Mouse (Mus musculus) heart, embryonic 16.5 days (tissue): ENCODE data around the gene Wrap73. TPM values are rescaled to one million over a fixed set of nuclear protein-coding genes. Genes with fewer than 3 reads are reported as not detected.

Source experiments
- ATAC-seq: fragments of 200-750 bp; cut with Nextera tagmentation; replicated peaks from 2 replicates; pipeline ENCODE4 v1.8.0; 2017; ENCODE audit warnings: moderate number of reproducible peaks; ENCODE audit not compliant: insufficient read depth, low FRiP score; ENCODE audit errors: extremely low read depth
- H3K27ac ChIP-seq: fragments of 300-500 bp; sonication (generic); 2 replicates; pipeline ENCODE4 v1.5.1; 2014; ENCODE audit warnings: mild to moderate bottlenecking, low read length, control low read depth, moderate library complexity
- H3K27me3 ChIP-seq: fragments of 300-500 bp; sonication (generic); 2 replicates; pipeline ENCODE4 v1.6.1; 2014; ENCODE audit warnings: low read length, mixed read lengths; ENCODE audit not compliant: control insufficient read depth, insufficient read depth
- H3K36me3 ChIP-seq: fragments of 300-500 bp; sonication (generic); 2 replicates; pipeline ENCODE4 v1.6.1; 2014; ENCODE audit not compliant: control insufficient read depth, insufficient read depth
- H3K4me1 ChIP-seq: fragments of 300-500 bp; sonication (generic); 2 replicates; pipeline ENCODE4 v1.6.1; 2014; ENCODE audit warnings: low read length, mixed read lengths; ENCODE audit not compliant: control insufficient read depth, insufficient read depth
- H3K4me2 ChIP-seq: fragments of 300-500 bp; sonication (generic); 2 replicates; pipeline ENCODE4 v1.6.1; 2014; ENCODE audit warnings: low read depth, mild to moderate bottlenecking, control low read depth, low read length
- H3K4me3 ChIP-seq: fragments of 300-500 bp; sonication (generic); 2 replicates; pipeline ENCODE4 v1.5.1; 2014; ENCODE audit warnings: mild to moderate bottlenecking, control low read depth, low read length
- H3K9ac ChIP-seq: fragments of 300-500 bp; sonication (generic); 2 replicates; pipeline ENCODE4 v1.6.1; 2014; ENCODE audit warnings: low read length, control low read depth
- H3K9me3 ChIP-seq: fragments of 300-500 bp; sonication (generic); replicated peaks from 2 replicates; pipeline ENCODE4 v1.6.1; 2016; ENCODE audit warnings: low read length; ENCODE audit not compliant: control insufficient read depth
- WGBS: fragments of 180-500 bp; shearing (Covaris S2); extraction: QIAGEN DNeasy Blood & Tissue Kit; methylation state at CpG from one replicate; pipeline ENCODE4 v1.1.7; 2014; 5-methylcytosine and 5-hydroxymethylcytosine counted together
- polyA plus RNA-seq: library from polyadenylated mRNA; unstranded; fragments of >200 nt; fragmentation: Nextera tagmentation; extraction: Ambion mirVana; gene quantifications from 2 replicates; pipeline ENCODE4 v1.2.1, GENCODE M21; 2015

Wrap73 gene
- polyA plus RNA-seq, 1 experiment from 2014 or later: 23.5 TPM

DNA sequence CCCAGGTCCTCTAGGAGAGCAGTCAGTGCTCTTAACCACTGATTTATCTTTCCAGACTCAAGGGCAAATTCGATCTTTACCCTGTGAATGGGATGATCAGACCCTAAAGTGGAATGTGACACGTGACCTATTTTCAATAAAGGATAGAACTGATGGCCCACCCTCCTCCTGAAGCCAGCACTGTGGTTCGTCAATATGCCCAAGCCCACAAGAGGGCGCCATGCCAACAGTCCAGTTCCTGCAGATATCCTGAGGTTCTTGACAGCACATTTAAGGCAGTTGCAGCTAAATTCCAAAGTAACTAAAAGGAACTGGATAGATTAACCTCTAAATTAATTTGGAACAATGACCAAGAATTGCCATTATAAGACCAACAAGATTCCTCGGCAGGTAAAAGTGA lies 24.9 kb downstream of the Wrap73 start:
- H3K27ac ChIP-seq: no peak overlapping the region
- no peaks in the 10 kb centered on the region for H3K36me3 ChIP-seq
- whole genome bisulfite sequencing: 21% methylated on average over 5 of the region's 5 CpGs
- peaks cover 35% of the 10 kb centered on the region for H3K27me3 ChIP-seq
- H3K4me2 ChIP-seq: no peak overlapping the region
- H3K9ac ChIP-seq: no peak overlapping the region
- H3K4me1 ChIP-seq: peaks cover 13% of the 10 kb centered on the region
- no peaks in the 10 kb centered on the region for H3K9me3 ChIP-seq
- ATAC-seq: no peak
- no peak overlapping the region for H3K4me3 ChIP-seq

DNA sequence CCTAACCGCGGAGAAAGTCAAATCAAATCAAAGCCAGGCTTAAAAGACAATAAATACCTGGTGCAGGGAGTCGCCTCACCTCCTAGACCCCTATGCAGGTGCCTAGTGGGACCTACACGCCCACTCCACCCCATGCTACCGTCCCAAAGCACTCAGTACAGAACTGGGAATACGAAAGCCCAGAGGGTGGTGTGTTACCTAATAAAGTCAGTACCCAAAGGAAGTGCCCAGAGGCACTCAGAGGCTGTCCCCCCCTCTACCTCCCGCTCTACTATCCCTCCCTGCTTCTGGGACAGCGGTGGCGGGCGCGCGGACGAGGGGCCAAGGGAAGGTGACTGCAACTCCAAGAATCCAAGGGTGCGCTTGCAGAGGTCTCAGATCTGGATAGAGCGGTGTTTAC lies 27.8 kb downstream of the Wrap73 start:
- no peak for ATAC-seq
- 2% methylated on average over 15 of the region's 15 CpGs for WGBS

DNA sequence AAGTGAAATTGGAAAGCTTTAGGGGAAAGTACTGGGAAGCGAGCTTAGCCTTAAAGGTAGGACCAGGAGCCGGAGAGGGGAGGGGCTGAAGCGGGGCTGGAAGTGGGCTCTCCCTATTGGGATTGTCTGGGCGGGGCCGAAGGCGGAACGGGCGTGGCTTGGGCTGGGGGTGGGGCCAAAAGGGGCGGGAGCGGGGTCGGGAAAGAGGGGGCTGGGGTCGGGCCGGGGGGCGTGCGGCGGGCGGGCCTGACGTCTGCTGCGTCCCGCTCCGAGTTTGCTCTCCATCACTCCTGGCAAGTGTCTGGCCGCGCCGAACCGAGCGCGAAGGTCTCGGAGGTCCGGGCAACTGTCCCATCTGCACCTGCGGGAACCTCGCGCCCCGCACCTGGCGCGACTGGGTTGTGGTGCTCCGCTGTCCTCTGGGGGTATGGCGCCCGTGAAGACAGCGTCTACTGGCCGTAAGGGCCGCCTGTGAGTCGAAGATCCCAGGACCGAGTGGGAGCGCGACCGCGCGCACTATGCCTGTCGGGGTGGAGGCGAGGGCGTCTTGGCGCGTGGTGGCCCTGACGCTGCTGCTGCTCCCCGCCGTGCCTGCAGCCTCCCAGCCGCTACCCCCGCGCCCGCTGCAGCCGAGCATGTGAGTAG lies 28.5 kb downstream of the Wrap73 start, which contains the start of gene Megf6:
Megf6 (plus strand) TSS at position 225 of the 645 bp plus-strand sequence.
- Histone ChIP-seq H3K4me2 (peak within 1 kb of the TSS; percentile 76), H3K27me3 (peaks cover 49% of the 10 kb centered on the region), H3K4me1 (peaks cover 13% of the 10 kb centered on the region), H3K27ac (no peak within 1 kb of the TSS), H3K9me3 (no peaks in the 10 kb centered on the region), H3K9ac (peak within 1 kb of the TSS; percentile 52), H3K4me3 (peak within 1 kb of the TSS; percentile 56), H3K36me3 (no peaks in the 10 kb centered on the region)
- WGBS: under 1% methylated on average over 49 of the region's 61 CpGs
- peak; percentile 57 for ATAC-seq

More for the DNA sequence above, 27.8 kb downstream of the Wrap73 start:
- Histone ChIP-seq H3K27ac (no peak overlapping the region), H3K4me3 (peak overlapping the region; percentile 56), H3K36me3 (no peaks in the 10 kb centered on the region), H3K27me3 (peaks cover 49% of the 10 kb centered on the region), H3K4me1 (peaks cover 13% of the 10 kb centered on the region), H3K9me3 (no peaks in the 10 kb centered on the region), H3K4me2 (peak overlapping the region; percentile 76), H3K9ac (peak overlapping the region; percentile 37; the same call in 1 of the 2 replicates)

DNA sequence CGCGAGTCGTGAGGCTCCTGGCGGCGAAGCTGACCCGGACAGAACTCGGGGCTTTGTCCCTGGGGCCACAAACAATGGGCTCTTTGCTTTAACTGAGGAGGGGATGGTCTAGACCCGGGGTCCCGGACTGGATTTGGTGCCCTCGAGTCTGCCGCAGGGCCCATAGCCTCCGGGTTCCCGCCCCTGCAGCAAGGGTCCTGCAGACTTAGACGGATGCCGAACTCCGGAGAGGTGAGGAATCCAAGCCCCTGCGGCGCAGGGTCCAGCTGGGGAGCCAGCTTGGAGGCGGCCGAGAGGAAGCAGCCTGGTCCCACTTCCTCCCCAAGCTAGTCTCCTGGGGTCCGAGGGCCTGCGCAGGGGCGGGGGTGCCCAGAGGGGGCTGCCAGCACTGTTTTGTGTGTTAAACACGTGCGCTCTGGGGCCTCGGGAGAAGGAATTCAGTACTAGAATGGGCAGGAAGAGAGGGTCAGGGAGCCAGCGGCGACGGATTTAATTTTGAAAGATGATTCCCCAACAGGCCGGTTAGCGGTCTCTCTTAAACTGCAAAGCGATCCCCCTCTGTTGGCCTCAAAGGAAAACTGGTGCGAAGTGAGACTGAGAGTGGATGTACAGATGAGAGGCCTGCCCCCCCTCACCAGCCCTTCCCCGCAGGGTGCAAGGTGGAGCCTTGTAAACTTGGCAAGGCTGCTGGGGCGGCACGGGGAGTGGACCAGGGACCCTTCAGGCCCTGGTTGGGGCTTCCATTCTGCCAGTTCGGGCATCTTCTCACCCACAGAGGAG lies 29.2 kb downstream of the Wrap73 start:
- peaks cover 49% of the 10 kb centered on the region for H3K27me3 ChIP-seq
- no peaks in the 10 kb centered on the region for H3K9me3 ChIP-seq
- H3K27ac ChIP-seq: no peak overlapping the region
- no peak; the same call in 1 of the 2 replicates for ATAC-seq
- H3K4me2 ChIP-seq: peak overlapping the region; percentile 76
- peak overlapping the region; percentile 56 for H3K4me3 ChIP-seq
- peak overlapping the region; percentile 52 for H3K9ac ChIP-seq
- H3K36me3 ChIP-seq: no peaks in the 10 kb centered on the region
- peaks cover 13% of the 10 kb centered on the region for H3K4me1 ChIP-seq
- 2% methylated on average over 37 of the region's 37 CpGs for WGBS

DNA sequence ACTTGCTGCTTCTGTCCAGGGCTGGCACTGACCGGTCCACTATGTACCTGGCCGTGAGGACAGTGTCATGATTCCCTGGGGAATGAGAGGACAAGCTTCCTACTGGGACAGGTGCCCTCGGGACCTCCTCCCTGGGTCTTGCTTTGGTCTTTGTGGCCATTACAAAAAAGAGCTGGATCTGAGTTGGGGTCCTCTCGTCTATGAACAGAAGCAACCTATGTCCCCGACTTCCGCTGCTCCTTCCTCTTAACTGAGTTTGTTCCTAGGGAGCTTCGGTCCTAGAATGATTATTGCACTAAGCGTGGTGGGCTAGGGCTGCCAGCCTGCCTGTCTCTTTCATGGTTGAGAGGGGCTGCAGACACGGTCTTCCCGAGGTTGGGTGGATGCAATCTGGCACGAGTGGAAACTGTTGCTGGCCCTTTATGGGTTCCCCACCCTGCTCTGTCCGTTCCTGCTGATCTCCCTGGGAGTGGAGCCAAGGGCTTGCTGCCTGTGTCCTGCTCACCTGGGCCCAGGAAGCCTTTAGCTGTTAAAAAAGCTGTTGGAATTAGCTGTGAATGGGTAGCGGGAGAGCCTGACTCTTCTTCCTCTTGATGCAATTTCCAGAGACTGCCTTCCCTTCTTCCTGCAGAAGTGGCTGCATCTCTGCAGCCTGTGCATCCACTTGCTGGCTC lies 29.9 kb downstream of the Wrap73 start:
- 32% methylated on average over 13 of the region's 13 CpGs for WGBS
- Histone ChIP-seq H3K4me3 (peak overlapping the region; percentile 56), H3K27ac (no peak overlapping the region), H3K9me3 (no peaks in the 10 kb centered on the region), H3K4me2 (peak overlapping the region; percentile 76), H3K36me3 (no peaks in the 10 kb centered on the region), H3K27me3 (peaks cover 49% of the 10 kb centered on the region), H3K9ac (peak overlapping the region; percentile 52), H3K4me1 (peaks cover 13% of the 10 kb centered on the region)
- no peak for ATAC-seq

DNA sequence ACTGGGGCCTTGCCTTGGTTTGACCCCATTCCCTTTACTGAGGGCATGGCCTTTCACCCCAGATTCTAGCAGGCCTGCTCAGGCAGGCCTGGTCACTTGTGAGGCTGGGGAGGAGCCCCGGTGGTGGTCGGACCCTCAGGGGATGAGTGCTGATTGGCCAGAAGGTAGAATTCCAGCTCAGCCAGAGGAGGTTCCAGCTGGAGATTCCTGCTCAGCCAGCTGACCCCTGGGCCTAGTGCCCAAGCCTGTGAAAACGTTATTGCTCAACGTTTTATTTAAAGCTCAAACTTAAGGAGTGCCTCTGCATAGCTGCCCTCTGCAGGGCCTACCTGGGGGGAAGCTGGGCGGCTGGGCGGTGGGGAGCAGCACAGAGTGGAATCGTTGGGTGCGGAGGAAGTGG lies 35.1 kb downstream of the Wrap73 start:
- Histone ChIP-seq H3K9me3 (no peaks in the 10 kb centered on the region), H3K4me2 (no peak overlapping the region), H3K9ac (no peak overlapping the region), H3K27ac (no peak overlapping the region), H3K4me1 (no peaks in the 10 kb centered on the region), H3K27me3 (peaks cover 12% of the 10 kb centered on the region), H3K36me3 (no peaks in the 10 kb centered on the region), H3K4me3 (no peak overlapping the region)
- peak; percentile 38; the same call in 1 of the 2 replicates for ATAC-seq
- whole genome bisulfite sequencing: 50% methylated on average over 8 of the region's 8 CpGs

DNA sequence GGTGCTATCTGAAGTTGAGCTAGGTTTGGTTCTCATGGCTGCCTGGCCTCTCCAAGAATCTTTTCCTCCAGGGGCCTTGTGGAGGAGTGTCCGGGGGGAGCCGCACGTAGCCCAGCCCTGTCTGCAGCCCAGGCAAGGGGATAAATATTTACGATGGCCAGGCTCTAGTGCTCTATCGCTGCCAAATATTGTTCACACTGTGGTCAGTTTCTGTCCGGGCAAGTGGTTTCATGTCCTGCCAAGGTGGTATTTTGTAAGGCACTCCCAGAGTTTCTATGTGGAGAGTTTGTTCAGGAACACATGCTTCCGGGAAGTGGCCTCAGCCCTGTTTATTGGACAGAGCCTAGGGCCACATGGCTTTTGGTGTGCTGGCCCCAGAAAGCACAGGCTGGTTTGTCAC lies 38.8 kb downstream of the Wrap73 start:
- no peaks in the 10 kb centered on the region for H3K36me3 ChIP-seq
- H3K4me1 ChIP-seq: 0 out of 2 replicates have a peak, but pooled peaks cover 2% of the 10 kb centered on the region
- WGBS: 62% methylated on average over 7 of the region's 7 CpGs
- H3K4me2 ChIP-seq: no peak overlapping the region
- no peaks in the 10 kb centered on the region for H3K27me3 ChIP-seq
- H3K4me3 ChIP-seq: no peak overlapping the region
- no peak overlapping the region for H3K27ac ChIP-seq
- no peak overlapping the region for H3K9ac ChIP-seq
- no peaks in the 10 kb centered on the region for H3K9me3 ChIP-seq
- ATAC-seq: no peak

DNA sequence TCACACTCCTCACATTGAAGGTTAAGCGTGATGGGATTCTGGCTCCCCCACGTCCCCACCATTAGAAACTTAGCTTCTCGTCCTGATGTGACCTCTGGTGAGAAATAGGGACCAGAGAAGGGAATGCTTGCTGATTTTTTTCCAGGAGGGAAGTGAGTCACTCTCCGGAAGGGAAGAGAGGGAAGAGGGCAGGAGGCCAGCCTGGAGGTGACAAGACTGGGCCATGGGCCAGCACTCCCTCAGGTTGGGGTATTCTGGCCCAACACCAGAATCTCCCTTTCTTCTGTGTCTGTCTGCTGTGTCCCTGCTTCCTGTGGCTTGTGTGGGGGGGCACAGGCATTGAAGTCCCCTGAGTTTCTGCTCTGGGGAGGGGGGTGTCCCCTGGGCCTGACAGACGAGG lies 41.4 kb downstream of the Wrap73 start:
- Histone ChIP-seq H3K36me3 (no peaks in the 10 kb centered on the region), H3K4me2 (no peak overlapping the region), H3K4me3 (no peak overlapping the region), H3K4me1 (0 out of 2 replicates have a peak, but pooled peaks cover 2% of the 10 kb centered on the region), H3K27me3 (no peaks in the 10 kb centered on the region), H3K9me3 (no peaks in the 10 kb centered on the region), H3K27ac (no peak overlapping the region), H3K9ac (no peak overlapping the region)
- no peak; the same call in 1 of the 2 replicates for ATAC-seq
- WGBS: 42% methylated on average over 5 of the region's 5 CpGs
